Mouse (Mus musculus) forebrain, embryonic 15.5 days (tissue): ENCODE data around the gene Por. TPM values are rescaled to one million over a fixed set of nuclear protein-coding genes. Genes with fewer than 3 reads are reported as not detected.

Source experiments
- ATAC-seq: fragments of 200-750 bp; cut with Nextera tagmentation; replicated peaks from 2 replicates; pipeline ENCODE4 v1.8.0; 2017; ENCODE audit warnings: mild to moderate bottlenecking, moderate TSS enrichment, moderate library complexity
- H3K27ac ChIP-seq: fragments of 300-500 bp; sonication (generic); replicated peaks from 2 replicates; pipeline ENCODE4 v1.5.1; 2015; ENCODE audit warnings: mild to moderate bottlenecking, inconsistent platforms
- H3K27me3 ChIP-seq: fragments of 300-500 bp; sonication (generic); 2 replicates; pipeline ENCODE4 v1.6.1; 2015; ENCODE audit warnings: inconsistent platforms
- H3K36me3 ChIP-seq: fragments of 300-500 bp; sonication (generic); 2 replicates; pipeline ENCODE4 v1.6.1; 2015; ENCODE audit warnings: mild to moderate bottlenecking, inconsistent platforms
- H3K4me1 ChIP-seq: fragments of 300-500 bp; sonication (generic); 2 replicates; pipeline ENCODE4 v1.6.1; 2015; ENCODE audit warnings: inconsistent platforms
- H3K4me2 ChIP-seq: fragments of 300-500 bp; sonication (generic); replicated peaks from 2 replicates; pipeline ENCODE4 v1.6.1; 2015; ENCODE audit warnings: mild to moderate bottlenecking, inconsistent platforms
- H3K4me3 ChIP-seq: fragments of 300-500 bp; sonication (generic); 2 replicates; pipeline ENCODE4 v1.5.1; 2015; ENCODE audit warnings: mild to moderate bottlenecking, inconsistent platforms
- H3K9ac ChIP-seq: fragments of 300-500 bp; sonication (generic); replicated peaks from 2 replicates; pipeline ENCODE4 v1.6.1; 2015; ENCODE audit warnings: mild to moderate bottlenecking, inconsistent platforms
- H3K9me3 ChIP-seq: fragments of 300-500 bp; sonication (generic); 2 replicates; pipeline ENCODE4 v1.6.1; 2016; ENCODE audit warnings: inconsistent platforms
- WGBS: fragments of 180-500 bp; shearing (Covaris S2); methylation state at CpG from one replicate; pipeline ENCODE4 v1.1.7; 2015; ENCODE audit warnings: mixed read lengths; 5-methylcytosine and 5-hydroxymethylcytosine counted together
- polyA plus RNA-seq: library from polyadenylated mRNA; unstranded; fragments of >200 nt; fragmentation: Nextera tagmentation; extraction: Ambion mirVana; gene quantifications from 2 replicates; pipeline ENCODE4 v1.2.1, GENCODE M21; 2015

The Por gene
- polyA plus RNA-seq, 1 experiment from 2014 or later = 108 TPM

- H3K27ac ChIP-seq = no peak overlapping the region
- H3K9me3 ChIP-seq = no peaks in the 10 kb centered on the region
- H3K27me3 ChIP-seq = no peaks in the 10 kb centered on the region
- H3K4me1 ChIP-seq = no peaks in the 10 kb centered on the region
- H3K9ac ChIP-seq = no peak overlapping the region
- ATAC-seq = no peak
- WGBS = 86% methylated on average over 4 of the region's 4 CpGs
- no peak overlapping the region for H3K4me3 ChIP-seq
- H3K36me3 ChIP-seq = no peaks in the 10 kb centered on the region
- no peak overlapping the region for H3K4me2 ChIP-seq
Observed at GRCm38 (mm10) chr5:135659956-135660355, 9.9 kb upstream of the Por start.

DNA sequence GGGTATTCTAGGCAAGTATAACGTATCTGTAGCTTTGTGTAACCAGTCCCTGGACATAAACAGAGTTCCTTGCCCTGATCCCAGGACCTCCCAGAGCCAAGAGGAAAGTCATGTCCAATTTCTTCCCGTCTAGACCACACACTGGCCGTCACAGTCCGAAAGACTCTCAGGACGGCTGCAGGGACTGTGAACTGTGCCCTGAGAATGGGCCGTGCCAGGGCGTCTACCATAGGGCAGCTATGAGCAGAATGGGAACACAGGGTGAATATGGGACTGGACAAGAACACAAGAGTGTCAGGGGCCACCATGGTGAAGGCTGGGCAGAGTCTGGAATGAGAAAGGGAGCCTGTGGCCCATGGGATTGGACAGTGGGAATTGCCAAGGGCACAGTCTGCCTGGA, 9.3 kb upstream of the Por start:
- no peaks in the 10 kb centered on the region for H3K27me3 ChIP-seq
- H3K36me3 ChIP-seq = no peaks in the 10 kb centered on the region
- H3K9me3 ChIP-seq = no peaks in the 10 kb centered on the region
- no peaks in the 10 kb centered on the region for H3K4me1 ChIP-seq
- 86% methylated on average over 7 of the region's 7 CpGs for WGBS
- no peak overlapping the region for H3K9ac ChIP-seq
- H3K4me3 ChIP-seq = no peak overlapping the region
- H3K4me2 ChIP-seq = no peak overlapping the region
- no peak overlapping the region for H3K27ac ChIP-seq
- no peak for ATAC-seq

DNA sequence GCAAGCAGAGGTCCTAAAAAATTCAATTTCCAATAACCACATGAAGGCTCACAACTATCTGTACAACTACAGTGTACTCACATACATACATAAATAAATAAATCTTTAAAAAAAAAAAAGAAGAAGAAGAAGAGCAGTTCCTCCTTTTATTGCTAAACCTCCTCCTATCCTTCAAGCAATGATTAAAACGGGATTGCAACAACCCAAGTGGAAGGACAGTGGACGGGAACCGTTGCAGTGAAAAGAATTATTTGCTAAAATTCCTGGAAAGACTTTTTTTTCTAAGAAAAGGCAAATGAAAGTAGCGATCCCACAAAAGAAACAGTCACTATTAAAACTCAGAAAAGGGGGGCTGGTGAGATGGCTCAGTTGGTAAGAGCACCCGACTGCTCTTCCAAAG, 2.9 kb upstream of the Por start:
- Histone ChIP-seq H3K4me2 (no peak overlapping the region), H3K27ac (no peak overlapping the region), H3K9ac (no peak overlapping the region), H3K36me3 (no peaks in the 10 kb centered on the region), H3K9me3 (no peaks in the 10 kb centered on the region), H3K27me3 (no peaks in the 10 kb centered on the region), H3K4me1 (no peaks in the 10 kb centered on the region), H3K4me3 (no peak overlapping the region)
- WGBS = 87% methylated on average over 5 of the region's 5 CpGs
- ATAC-seq = no peak

DNA sequence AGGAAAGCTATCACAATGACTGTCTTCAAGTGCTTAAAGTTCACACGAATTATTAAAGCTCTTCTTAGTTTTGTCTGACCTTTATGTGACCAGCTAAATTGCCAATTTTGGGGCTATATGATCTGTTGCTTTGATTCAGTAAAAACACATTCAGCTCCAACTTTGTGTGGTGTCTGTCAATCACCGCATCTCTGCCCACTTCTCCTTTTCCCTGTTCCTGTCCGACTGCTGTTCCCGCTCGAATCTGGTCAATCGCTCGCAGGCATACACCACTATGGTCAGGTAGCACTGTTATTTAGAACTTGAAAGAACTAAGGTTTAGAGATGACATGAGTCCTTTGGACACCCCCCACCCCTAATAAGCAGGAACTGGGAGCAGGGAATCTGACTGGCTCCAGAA, 1.8 kb upstream of the Por start:
- H3K27ac ChIP-seq = no peak overlapping the region
- no peaks in the 10 kb centered on the region for H3K36me3 ChIP-seq
- 82% methylated on average over 7 of the region's 7 CpGs for WGBS
- no peak overlapping the region for H3K4me3 ChIP-seq
- H3K4me2 ChIP-seq = no peak overlapping the region
- H3K4me1 ChIP-seq = no peaks in the 10 kb centered on the region
- no peak overlapping the region for H3K9ac ChIP-seq
- no peaks in the 10 kb centered on the region for H3K27me3 ChIP-seq
- H3K9me3 ChIP-seq = no peaks in the 10 kb centered on the region
- no peak for ATAC-seq

DNA sequence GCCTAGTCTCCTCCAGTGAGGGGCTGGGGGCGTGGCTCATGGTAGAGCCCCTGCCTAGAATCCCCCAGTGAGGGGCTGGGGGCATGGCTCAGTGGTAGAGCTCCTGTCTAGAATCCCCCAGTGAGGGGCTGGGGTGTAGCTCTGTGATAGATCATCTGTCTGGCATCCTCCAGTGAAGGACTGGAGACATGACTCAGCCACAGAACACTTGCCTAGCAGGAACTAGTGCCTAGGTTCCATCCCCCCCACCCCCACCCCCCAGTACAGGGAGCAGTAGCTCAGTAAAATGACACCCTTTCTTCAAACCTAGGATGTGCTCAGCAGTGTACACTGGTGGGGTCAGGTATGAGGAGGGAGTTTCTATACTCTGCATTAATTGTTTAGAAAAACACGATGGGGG, 1.0 kb downstream of the Por start:
- Histone ChIP-seq H3K4me1 (peaks cover 16% of the 10 kb centered on the region), H3K4me3 (no peak overlapping the region), H3K27me3 (no peaks in the 10 kb centered on the region), H3K9ac (no peak overlapping the region), H3K4me2 (no peak overlapping the region), H3K36me3 (no peaks in the 10 kb centered on the region), H3K9me3 (no peaks in the 10 kb centered on the region), H3K27ac (no peak overlapping the region)
- ATAC-seq = no peak
- WGBS = 68% methylated on average over 2 of the region's 2 CpGs

- WGBS = 63% methylated on average over 4 of the region's 4 CpGs
Observed at GRCm38 (mm10) chr5:135672509-135672908, 2.7 kb downstream of the Por start.

DNA sequence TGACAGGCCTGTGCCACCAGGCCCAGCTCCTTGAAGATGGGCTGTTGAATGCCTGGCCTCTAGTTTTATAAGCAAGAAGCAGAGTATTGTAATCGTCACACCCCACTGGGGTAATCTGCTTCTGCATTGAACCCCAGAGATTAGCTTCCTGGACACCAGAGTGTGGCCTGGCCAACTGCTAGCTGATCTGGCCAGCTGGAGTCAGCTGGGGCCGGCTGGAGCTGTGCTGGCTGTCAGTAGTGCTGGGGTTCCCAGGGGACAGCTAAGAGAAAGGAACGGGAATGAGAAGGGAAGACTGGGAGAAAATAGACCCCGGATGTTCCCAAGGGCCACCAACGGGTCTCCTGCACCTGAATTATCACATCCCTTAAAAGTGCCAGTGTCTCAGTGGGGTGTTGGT, 3.1 kb downstream of the Por start:
- no peak overlapping the region for H3K4me2 ChIP-seq
- 59% methylated on average over 5 of the region's 5 CpGs for WGBS
- H3K4me3 ChIP-seq = no peak overlapping the region
- H3K4me1 ChIP-seq = peaks cover 16% of the 10 kb centered on the region
- ATAC-seq = no peak
- no peaks in the 10 kb centered on the region for H3K27me3 ChIP-seq
- no peak overlapping the region for H3K9ac ChIP-seq
- H3K27ac ChIP-seq = no peak overlapping the region
- no peaks in the 10 kb centered on the region for H3K36me3 ChIP-seq
- H3K9me3 ChIP-seq = no peaks in the 10 kb centered on the region

More at GRCm38 (mm10) chr5:135672509-135672908, 2.7 kb downstream of the Por start:
- Histone ChIP-seq H3K9me3 (no peaks in the 10 kb centered on the region), H3K27ac (no peak overlapping the region), H3K36me3 (no peaks in the 10 kb centered on the region), H3K9ac (no peak overlapping the region), H3K4me3 (no peak overlapping the region), H3K4me1 (peaks cover 16% of the 10 kb centered on the region), H3K27me3 (no peaks in the 10 kb centered on the region), H3K4me2 (no peak overlapping the region)
- ATAC-seq = no peak

DNA sequence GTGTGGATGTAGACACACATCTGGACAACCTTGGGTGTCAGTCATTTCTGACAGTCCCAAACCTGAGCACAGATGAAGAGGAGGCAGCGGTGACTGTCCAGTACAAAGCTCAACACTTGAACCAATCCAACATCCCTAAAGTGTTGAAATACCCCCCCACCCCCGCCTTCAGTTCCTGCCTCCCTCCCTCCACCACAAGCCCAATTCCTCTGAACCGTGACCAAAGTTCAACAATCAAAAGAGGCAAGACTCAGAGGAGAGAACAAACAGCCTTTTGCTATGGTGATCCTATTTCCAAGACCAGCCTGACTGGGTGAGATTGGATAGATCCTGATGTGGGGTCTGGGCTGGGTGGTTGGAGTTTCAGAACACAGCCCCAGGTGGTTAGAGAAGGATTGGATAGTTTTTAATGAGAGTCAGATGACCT, 4.5 kb downstream of the Por start:
- WGBS = 10% methylated on average over 3 of the region's 3 CpGs
- H3K27ac ChIP-seq = peak overlapping the region; percentile 70
- H3K4me1 ChIP-seq = peaks cover 16% of the 10 kb centered on the region
- no peak overlapping the region for H3K4me2 ChIP-seq
- no peak overlapping the region for H3K4me3 ChIP-seq
- no peaks in the 10 kb centered on the region for H3K27me3 ChIP-seq
- no peak overlapping the region for H3K9ac ChIP-seq
- H3K9me3 ChIP-seq = no peaks in the 10 kb centered on the region
- H3K36me3 ChIP-seq = no peaks in the 10 kb centered on the region
- ATAC-seq = peak; percentile 57

GRCm38 (mm10) chr5:135674821-135675220, 5.0 kb downstream of the Por start:
- under 1% methylated on average over 11 of the region's 11 CpGs for whole genome bisulfite sequencing
- Histone ChIP-seq H3K27ac (peak overlapping the region; percentile 70), H3K4me1 (peaks cover 16% of the 10 kb centered on the region), H3K4me2 (peak overlapping the region; percentile 41), H3K9me3 (no peaks in the 10 kb centered on the region), H3K9ac (no peak overlapping the region), H3K27me3 (no peaks in the 10 kb centered on the region), H3K4me3 (peak overlapping the region; percentile 5; the same call in 1 of the 2 replicates), H3K36me3 (no peaks in the 10 kb centered on the region)
- peak; percentile 78 for ATAC-seq

GRCm38 (mm10) chr5:135676696-135677095, 6.9 kb downstream of the Por start:
- H3K4me1 ChIP-seq = peaks cover 16% of the 10 kb centered on the region
- H3K27me3 ChIP-seq = no peaks in the 10 kb centered on the region
- H3K4me3 ChIP-seq = no peak overlapping the region
- no peaks in the 10 kb centered on the region for H3K9me3 ChIP-seq
- no peak overlapping the region for H3K4me2 ChIP-seq
- whole genome bisulfite sequencing = 92% methylated on average over 3 of the region's 3 CpGs
- no peak for ATAC-seq
- H3K9ac ChIP-seq = no peak overlapping the region
- H3K36me3 ChIP-seq = no peaks in the 10 kb centered on the region
- H3K27ac ChIP-seq = no peak overlapping the region

GRCm38 (mm10) chr5:135677251-135677650, 7.4 kb downstream of the Por start:
- ATAC-seq = no peak

GRCm38 (mm10) chr5:135678481-135678880, 8.6 kb downstream of the Por start:
- WGBS = 96% methylated on average over 6 of the region's 6 CpGs
- no peak overlapping the region for H3K27ac ChIP-seq
- H3K9me3 ChIP-seq = no peaks in the 10 kb centered on the region
- ATAC-seq = no peak
- H3K4me3 ChIP-seq = no peak overlapping the region
- peaks cover 16% of the 10 kb centered on the region for H3K4me1 ChIP-seq
- no peaks in the 10 kb centered on the region for H3K27me3 ChIP-seq
- no peak overlapping the region for H3K4me2 ChIP-seq
- H3K9ac ChIP-seq = no peak overlapping the region
- H3K36me3 ChIP-seq = no peaks in the 10 kb centered on the region

More at GRCm38 (mm10) chr5:135677251-135677650, 7.4 kb downstream of the Por start:
- H3K9me3 ChIP-seq = no peaks in the 10 kb centered on the region
- no peak overlapping the region for H3K4me3 ChIP-seq
- no peak overlapping the region for H3K4me2 ChIP-seq
- peaks cover 16% of the 10 kb centered on the region for H3K4me1 ChIP-seq
- no peaks in the 10 kb centered on the region for H3K27me3 ChIP-seq
- WGBS = 81% methylated on average over 2 of the region's 2 CpGs
- no peak overlapping the region for H3K9ac ChIP-seq
- H3K36me3 ChIP-seq = no peaks in the 10 kb centered on the region
- H3K27ac ChIP-seq = no peak overlapping the region

DNA sequence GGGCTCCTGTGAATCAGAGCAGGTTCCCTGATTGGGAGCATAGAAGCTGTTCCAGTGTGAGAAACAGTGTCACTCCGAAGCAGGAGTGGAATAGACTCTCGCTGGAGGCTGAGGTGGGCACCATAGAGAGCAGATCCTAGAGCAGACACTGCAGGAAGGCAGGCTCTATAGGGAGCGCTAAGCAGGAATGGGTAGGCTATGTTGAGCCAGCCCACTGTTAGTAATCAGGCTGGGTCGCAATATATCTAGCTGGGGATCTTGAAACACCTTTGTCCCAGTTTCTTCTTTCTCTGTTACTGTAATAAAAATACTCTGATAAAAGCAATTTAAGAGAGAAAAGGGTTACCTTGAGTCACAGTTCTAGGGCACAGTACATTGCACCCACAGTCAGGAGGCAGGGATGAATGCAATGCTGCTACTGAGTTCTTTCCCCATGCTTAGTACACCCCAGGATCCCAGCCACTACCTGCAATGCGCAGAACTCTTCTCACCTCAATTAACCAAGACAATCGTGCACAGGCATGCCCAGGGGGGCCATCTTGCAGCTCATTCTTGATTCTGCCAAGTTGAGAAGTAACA, 11.2 kb downstream of the Por start:
- no peak for ATAC-seq
- H3K27ac ChIP-seq = no peak overlapping the region
- H3K4me3 ChIP-seq = no peak overlapping the region
- H3K4me1 ChIP-seq = no peaks in the 10 kb centered on the region
- no peaks in the 10 kb centered on the region for H3K9me3 ChIP-seq
- H3K9ac ChIP-seq = no peak overlapping the region
- WGBS = 85% methylated on average over 6 of the region's 6 CpGs
- no peak overlapping the region for H3K4me2 ChIP-seq
- no peaks in the 10 kb centered on the region for H3K36me3 ChIP-seq
- no peaks in the 10 kb centered on the region for H3K27me3 ChIP-seq
